Mouse (Mus musculus) E14TG2a.4 (cell line): ENCODE measurements around the gene Gpr27.

Experiments
- H3K27me3 ChIP-seq: 2 replicates; pipeline ENCODE4 v1.6.1; 2014; ENCODE audit warnings: low read length, control low read depth; ENCODE audit not compliant: insufficient read depth
- H3K36me3 ChIP-seq: 2 replicates; pipeline ENCODE4 v1.6.1; 2014; ENCODE audit warnings: low read length, control low read depth; ENCODE audit not compliant: insufficient read depth
- H3K4me1 ChIP-seq: replicated peaks from 2 replicates; pipeline ENCODE4 v1.6.1; 2014; ENCODE audit warnings: low read depth, low read length, control low read depth
- H3K4me3 ChIP-seq: replicated peaks from 2 replicates; pipeline ENCODE4 v1.5.1; 2014; ENCODE audit warnings: mild to moderate bottlenecking, low read length
- H3K9me3 ChIP-seq: 2 replicates; pipeline ENCODE4 v1.6.1; 2014; ENCODE audit warnings: low read length, control low read depth
- CTCF ChIP-seq: conservative IDR thresholded peaks from 2 replicates; pipeline ENCODE4 v1.5.1; 2014; ENCODE audit warnings: low read length
- NANOG ChIP-seq: IDR thresholded peaks from 2 replicates; pipeline ENCODE4 v1.6.1; 2014; ENCODE audit warnings: borderline replicate concordance, low read length, mixed read lengths
- POU5F1 ChIP-seq: IDR thresholded peaks from 2 replicates; pipeline ENCODE4 v1.6.1; 2014; ENCODE audit warnings: low read length, borderline replicate concordance

Gpr27 gene

DNA sequence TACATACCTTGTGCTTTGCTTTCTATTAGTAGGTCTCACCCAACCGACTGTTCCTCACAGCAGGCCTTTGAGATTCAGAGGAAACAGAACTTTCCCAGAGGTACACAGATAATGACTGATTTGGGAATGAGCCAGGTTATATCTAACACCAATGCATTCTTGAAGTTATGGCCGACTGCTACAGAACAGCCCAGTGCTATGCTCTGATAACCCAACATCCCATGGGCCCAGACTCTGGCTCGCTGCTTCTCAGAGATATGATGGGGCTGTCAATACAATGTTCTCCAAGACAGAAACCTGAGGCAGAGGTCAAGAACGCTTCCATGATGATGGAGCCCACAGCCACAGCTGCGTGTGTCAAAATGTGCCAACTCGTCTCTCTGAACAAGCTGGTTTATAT is 4.0 kb upstream of the Gpr27 start:
- TF ChIP-seq CTCF (no peak), POU5F1 (no peak)
- Histone ChIP-seq H3K9me3 (peaks cover 4% of the 10 kb centered on the region; the same call in 1 of the 2 replicates), H3K36me3 (no peaks in the 10 kb centered on the region), H3K27me3 (peaks cover 40% of the 10 kb centered on the region), H3K4me3 (no peak overlapping the region), H3K4me1 (peaks cover 4% of the 10 kb centered on the region; the same call in 1 of the 2 replicates)

DNA sequence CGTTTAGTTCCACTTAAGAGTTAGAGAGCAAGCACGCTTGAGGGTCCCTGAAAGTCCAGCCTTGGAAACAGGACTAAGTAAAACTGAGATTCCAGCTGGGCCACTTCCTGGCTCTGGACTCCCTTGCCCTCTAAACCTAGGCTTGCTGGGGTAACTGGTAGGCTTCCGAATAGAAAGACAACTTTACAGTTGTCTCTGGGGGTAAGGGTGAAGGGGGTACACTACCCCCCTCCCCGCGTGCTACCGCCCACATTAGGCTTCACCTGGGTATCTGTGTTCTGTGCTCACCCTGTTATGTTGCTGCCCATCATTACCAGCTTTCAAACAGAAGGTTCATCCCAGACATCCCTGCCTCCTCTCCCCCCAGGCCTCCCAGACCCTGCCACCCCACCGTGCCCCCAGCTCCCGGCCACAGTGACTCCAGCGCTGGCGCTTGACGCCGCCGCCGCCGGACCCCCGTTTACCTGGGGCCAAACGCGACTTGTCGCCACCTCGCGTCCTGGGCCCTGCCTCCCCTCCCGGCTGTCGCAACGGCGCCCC is 743 bp upstream of the Gpr27 start:
- TF ChIP-seq CTCF (no peak), NANOG (no peak), POU5F1 (no peak)
- H3K4me1 ChIP-seq = peaks cover 11% of the 10 kb centered on the region
- H3K36me3 ChIP-seq = no peaks in the 10 kb centered on the region
- peaks cover 4% of the 10 kb centered on the region; the same call in 1 of the 2 replicates for H3K9me3 ChIP-seq
- peaks cover 71% of the 10 kb centered on the region for H3K27me3 ChIP-seq
- peak overlapping the region; percentile 80 for H3K4me3 ChIP-seq

DNA sequence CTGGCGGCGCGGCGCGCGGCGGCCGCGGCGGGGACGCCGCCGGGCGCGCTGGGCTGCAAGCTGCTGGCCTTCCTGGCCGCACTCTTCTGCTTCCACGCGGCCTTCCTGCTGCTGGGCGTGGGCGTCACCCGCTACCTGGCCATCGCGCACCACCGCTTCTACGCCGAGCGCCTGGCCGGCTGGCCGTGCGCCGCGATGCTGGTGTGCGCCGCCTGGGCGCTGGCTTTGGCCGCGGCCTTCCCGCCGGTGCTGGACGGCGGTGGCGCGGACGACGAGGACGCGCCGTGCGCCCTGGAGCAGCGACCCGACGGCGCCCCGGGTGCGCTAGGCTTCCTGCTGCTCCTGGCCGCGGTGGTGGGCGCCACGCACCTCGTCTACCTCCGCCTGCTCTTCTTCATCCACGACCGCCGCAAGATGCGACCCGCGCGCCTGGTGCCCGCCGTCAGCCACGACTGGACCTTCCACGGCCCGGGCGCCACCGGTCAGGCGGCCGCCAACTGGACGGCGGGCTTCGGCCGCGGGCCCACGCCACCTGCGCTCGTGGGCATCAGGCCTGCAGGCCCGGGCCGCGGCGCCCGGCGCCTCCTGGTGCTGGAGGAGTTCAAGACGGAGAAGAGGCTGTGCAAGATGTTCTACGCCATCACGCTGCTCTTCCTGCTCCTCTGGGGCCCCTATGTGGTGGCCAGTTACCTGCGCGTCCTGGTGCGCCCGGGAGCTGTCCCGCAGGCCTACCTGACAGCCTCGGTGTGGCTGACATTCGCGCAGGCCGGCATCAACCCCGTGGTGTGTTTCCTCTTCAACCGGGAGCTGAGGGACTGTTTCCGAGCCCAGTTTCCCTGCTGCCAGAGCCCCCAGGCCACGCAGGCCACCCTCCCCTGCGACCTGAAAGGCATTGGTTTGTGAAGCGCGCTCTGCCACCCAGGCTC is 700 bp downstream of the Gpr27 start:
- Histone ChIP-seq H3K27me3 (peaks cover 85% of the 10 kb centered on the region), H3K36me3 (no peaks in the 10 kb centered on the region), H3K9me3 (peaks cover 4% of the 10 kb centered on the region; the same call in 1 of the 2 replicates), H3K4me1 (peaks cover 11% of the 10 kb centered on the region), H3K4me3 (peak overlapping the region; percentile 80)
- no peak for TF ChIP-seq POU5F1
- TF ChIP-seq CTCF = no peak
- TF ChIP-seq NANOG = no peak

DNA sequence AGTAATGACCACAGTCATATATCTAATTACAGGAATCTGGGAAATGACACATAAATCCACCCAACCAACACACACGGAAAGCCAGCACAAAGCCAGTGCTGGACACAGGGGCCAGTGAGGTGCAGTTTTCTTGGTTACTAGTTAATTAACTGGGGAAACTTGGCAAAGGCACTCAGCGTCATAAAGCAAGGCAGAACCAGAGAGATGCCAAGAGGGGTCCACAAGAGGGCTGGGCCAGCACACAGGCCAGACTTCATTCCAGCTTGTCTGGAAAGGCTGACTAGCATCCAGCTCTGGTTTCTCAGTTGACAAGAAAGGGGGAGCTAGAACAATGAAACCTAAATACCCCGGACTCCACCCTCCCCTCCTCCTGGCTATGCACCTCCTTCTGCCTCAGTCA is 8.0 kb downstream of the Gpr27 start:
- Histone ChIP-seq H3K27me3 (peaks cover 51% of the 10 kb centered on the region), H3K9me3 (no peaks in the 10 kb centered on the region), H3K36me3 (no peaks in the 10 kb centered on the region), H3K4me1 (peaks cover 8% of the 10 kb centered on the region; the same call in 1 of the 2 replicates), H3K4me3 (no peak overlapping the region)
- TF ChIP-seq NANOG = no peak
- TF ChIP-seq POU5F1 = no peak
- no peak for TF ChIP-seq CTCF

GRCm38 (mm10) chr6:99711576-99712101 is 19.2 kb downstream of the Gpr27 start:
- Histone ChIP-seq H3K36me3 (no peaks in the 10 kb centered on the region), H3K9me3 (no peaks in the 10 kb centered on the region), H3K4me1 (peaks cover 27% of the 10 kb centered on the region), H3K27me3 (0 out of 2 replicates have a peak, but pooled peaks cover 2% of the 10 kb centered on the region), H3K4me3 (no peak overlapping the region)
- TF ChIP-seq POU5F1 = no peak
- TF ChIP-seq CTCF = no peak
- no peak for TF ChIP-seq NANOG

- TF ChIP-seq POU5F1 (no peak), NANOG (no peak), CTCF (no peak)
- H3K36me3 ChIP-seq = no peaks in the 10 kb centered on the region
- no peak overlapping the region for H3K4me3 ChIP-seq
- H3K4me1 ChIP-seq = peaks cover 27% of the 10 kb centered on the region
- no peaks in the 10 kb centered on the region for H3K9me3 ChIP-seq
- 0 out of 2 replicates have a peak, but pooled peaks cover 2% of the 10 kb centered on the region for H3K27me3 ChIP-seq
These were observed 20.8 kb downstream of the Gpr27 start for GRCm38 (mm10) chr6:99713256-99713655.

GRCm38 (mm10) chr6:99715191-99715590 is 22.7 kb downstream of the Gpr27 start:
- no peaks in the 10 kb centered on the region for H3K27me3 ChIP-seq
- H3K4me1 ChIP-seq = peaks cover 27% of the 10 kb centered on the region
- TF ChIP-seq POU5F1 (peak; percentile 34; the same call in 1 of the 2 replicates), CTCF (0 out of 2 replicates have a peak, but pooled peaks have one; percentile 5), NANOG (no peak)
- no peaks in the 10 kb centered on the region for H3K9me3 ChIP-seq
- H3K36me3 ChIP-seq = no peaks in the 10 kb centered on the region
- H3K4me3 ChIP-seq = no peak overlapping the region

- TF ChIP-seq CTCF (no peak), NANOG (no peak), POU5F1 (no peak)
- H3K9me3 ChIP-seq = no peaks in the 10 kb centered on the region
- H3K4me1 ChIP-seq = peaks cover 27% of the 10 kb centered on the region
- no peak overlapping the region for H3K4me3 ChIP-seq
- no peaks in the 10 kb centered on the region for H3K27me3 ChIP-seq
- no peaks in the 10 kb centered on the region for H3K36me3 ChIP-seq
These were observed 23.4 kb downstream of the Gpr27 start for GRCm38 (mm10) chr6:99715913-99716312.
